Mouse (Mus musculus) E14TG2a.4 (cell line): ENCODE measurements around the gene Snx10.

Experiments
- H3K27me3 ChIP-seq: 2 replicates; pipeline ENCODE4 v1.6.1; 2014; ENCODE audit warnings: low read length, control low read depth; ENCODE audit not compliant: insufficient read depth
- H3K36me3 ChIP-seq: 2 replicates; pipeline ENCODE4 v1.6.1; 2014; ENCODE audit warnings: low read length, control low read depth; ENCODE audit not compliant: insufficient read depth
- H3K4me1 ChIP-seq: replicated peaks from 2 replicates; pipeline ENCODE4 v1.6.1; 2014; ENCODE audit warnings: low read depth, low read length, control low read depth
- H3K4me3 ChIP-seq: replicated peaks from 2 replicates; pipeline ENCODE4 v1.5.1; 2014; ENCODE audit warnings: mild to moderate bottlenecking, low read length
- H3K9me3 ChIP-seq: 2 replicates; pipeline ENCODE4 v1.6.1; 2014; ENCODE audit warnings: low read length, control low read depth
- CTCF ChIP-seq: conservative IDR thresholded peaks from 2 replicates; pipeline ENCODE4 v1.5.1; 2014; ENCODE audit warnings: low read length
- NANOG ChIP-seq: IDR thresholded peaks from 2 replicates; pipeline ENCODE4 v1.6.1; 2014; ENCODE audit warnings: borderline replicate concordance, low read length, mixed read lengths
- POU5F1 ChIP-seq: IDR thresholded peaks from 2 replicates; pipeline ENCODE4 v1.6.1; 2014; ENCODE audit warnings: low read length, borderline replicate concordance

Snx10 gene

DNA sequence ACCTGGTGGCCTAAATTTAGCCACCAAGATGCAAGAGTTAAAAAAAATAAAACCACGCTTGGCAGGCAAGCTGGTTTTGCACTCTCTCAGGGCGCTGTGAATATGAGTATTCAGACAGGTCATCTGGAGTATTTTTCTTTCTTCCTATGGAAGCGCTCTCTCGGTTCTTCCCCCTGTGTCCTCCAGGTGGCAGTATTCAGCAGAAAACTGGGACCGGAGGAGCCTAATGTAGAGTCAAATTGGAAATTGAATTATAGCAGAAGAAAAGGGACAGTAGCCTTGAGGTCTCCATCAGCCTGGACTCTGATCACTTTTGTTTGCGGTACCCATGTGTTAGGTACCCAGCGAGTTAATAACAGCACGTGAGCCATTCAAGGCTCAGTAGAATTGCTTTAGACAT is 62.3 kb downstream of the Snx10 start:
- Histone ChIP-seq H3K9me3 (no peaks in the 10 kb centered on the region), H3K27me3 (no peaks in the 10 kb centered on the region), H3K4me1 (no peaks in the 10 kb centered on the region), H3K4me3 (no peak overlapping the region), H3K36me3 (peaks cover 83% of the 10 kb centered on the region)
- TF ChIP-seq POU5F1 (no peak), NANOG (no peak), CTCF (peak; percentile 80)

DNA sequence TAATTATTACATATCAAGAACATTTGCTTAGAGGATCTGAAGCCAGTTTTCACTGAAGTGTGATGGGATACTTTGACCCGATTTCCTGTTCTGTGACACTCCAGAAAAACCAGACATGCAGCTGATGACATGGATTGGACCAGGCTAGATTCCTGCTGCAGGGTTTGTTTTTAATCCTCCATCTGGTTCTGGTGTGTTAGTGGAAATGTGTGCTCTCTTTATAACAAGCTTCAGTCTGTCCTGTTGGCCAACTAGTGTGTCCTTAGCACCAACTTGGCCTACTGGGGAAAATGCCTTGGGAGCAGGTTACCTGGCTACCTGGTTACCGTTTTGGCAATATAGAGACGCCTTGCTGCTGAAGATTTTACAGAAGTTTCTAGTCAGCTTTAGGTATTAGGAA is 63.6 kb downstream of the Snx10 start:
- Histone ChIP-seq H3K9me3 (no peaks in the 10 kb centered on the region), H3K4me1 (peaks cover 7% of the 10 kb centered on the region), H3K27me3 (no peaks in the 10 kb centered on the region), H3K36me3 (peaks cover 71% of the 10 kb centered on the region), H3K4me3 (no peak overlapping the region)
- no peak for TF ChIP-seq CTCF
- TF ChIP-seq NANOG = no peak
- no peak for TF ChIP-seq POU5F1

DNA sequence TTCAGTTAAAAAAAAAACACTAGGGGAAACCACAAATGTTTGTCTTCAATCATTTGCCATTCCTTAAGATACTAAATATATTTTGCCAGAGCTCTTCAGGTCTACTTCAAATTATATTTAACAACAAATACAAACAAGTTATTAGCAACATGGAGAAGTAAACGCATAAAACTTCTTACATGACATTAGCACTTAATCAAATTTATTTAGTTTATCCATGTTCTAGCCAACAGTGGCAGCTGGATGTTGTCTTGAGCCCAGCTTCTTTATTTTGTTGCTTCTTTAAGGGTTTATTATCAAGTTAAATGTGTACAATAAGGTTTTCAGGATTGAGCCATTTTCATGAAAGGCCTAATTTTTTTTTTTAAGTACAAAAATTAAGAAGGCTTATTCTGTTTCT is 67.6 kb downstream of the Snx10 start:
- Histone ChIP-seq H3K27me3 (no peaks in the 10 kb centered on the region), H3K4me1 (peaks cover 25% of the 10 kb centered on the region), H3K36me3 (peaks cover 36% of the 10 kb centered on the region), H3K4me3 (no peak overlapping the region), H3K9me3 (no peaks in the 10 kb centered on the region)
- TF ChIP-seq POU5F1 (no peak), CTCF (no peak), NANOG (no peak)

DNA sequence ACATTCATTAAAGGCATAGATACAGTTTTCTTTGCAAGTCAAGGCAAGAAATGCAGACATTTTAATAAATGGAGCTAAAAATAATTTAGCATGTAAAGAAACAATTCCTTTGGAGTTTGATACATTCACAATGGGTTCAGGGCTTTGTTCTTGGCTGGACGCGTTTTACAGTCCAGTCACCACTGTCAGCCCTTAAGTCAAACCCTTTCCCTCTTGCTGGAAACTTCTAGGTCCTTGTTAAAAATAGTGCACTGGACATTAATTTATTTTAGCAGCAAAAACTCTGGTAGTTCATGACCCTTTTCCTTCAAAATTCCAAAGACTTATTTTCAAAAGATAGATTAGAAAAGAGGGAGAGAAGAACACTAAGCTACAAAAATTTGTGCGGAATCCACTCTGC is 68.1 kb downstream of the Snx10 start:
- H3K4me3 ChIP-seq = peak overlapping the region; percentile 75; the same call in 1 of the 2 replicates
- TF ChIP-seq NANOG (no peak), POU5F1 (no peak), CTCF (no peak)
- H3K36me3 ChIP-seq = peaks cover 30% of the 10 kb centered on the region
- peaks cover 25% of the 10 kb centered on the region for H3K4me1 ChIP-seq
- no peaks in the 10 kb centered on the region for H3K27me3 ChIP-seq
- H3K9me3 ChIP-seq = no peaks in the 10 kb centered on the region

DNA sequence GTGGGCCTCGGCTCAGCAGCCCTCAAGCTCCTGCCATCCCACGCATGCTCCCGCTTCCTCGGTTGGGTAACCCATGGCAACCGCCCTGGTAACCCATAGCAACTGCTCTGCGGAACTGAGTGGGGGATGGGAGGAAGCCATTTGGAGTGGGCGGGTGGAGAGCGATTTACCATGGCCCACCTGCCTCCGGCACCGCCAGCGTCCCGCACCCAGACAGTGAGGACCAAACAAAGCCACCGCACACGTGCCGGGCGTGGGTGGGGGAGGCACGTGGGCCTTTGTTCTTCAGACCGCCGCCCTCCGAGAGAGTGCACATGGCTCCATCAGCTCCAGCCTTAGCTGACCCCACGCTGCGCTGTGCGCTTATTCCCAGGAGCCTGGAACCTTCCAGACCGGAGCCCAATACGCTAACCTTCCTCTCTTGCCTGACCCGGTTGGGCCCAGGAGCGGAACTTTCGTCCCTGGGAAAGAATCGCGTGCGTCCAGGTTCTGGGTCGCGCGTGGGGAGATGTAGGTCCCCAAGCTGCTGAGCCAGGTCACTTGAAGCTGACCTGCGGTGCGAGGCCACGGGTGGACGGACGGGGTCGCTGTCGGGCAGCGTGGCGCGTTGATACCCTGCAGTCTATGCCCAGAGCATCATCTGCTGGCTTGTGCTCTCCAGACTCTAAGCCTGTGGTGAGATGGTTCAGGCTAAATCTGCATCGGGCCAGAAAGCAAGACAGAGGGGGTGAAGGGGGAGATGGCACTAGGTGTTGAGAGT is 68.8 kb downstream of the Snx10 start:
- Histone ChIP-seq H3K9me3 (no peaks in the 10 kb centered on the region), H3K36me3 (peaks cover 23% of the 10 kb centered on the region), H3K4me1 (peaks cover 25% of the 10 kb centered on the region), H3K27me3 (no peaks in the 10 kb centered on the region), H3K4me3 (peak overlapping the region; percentile 75)
- TF ChIP-seq CTCF (peak; percentile 39), NANOG (no peak), POU5F1 (no peak)

DNA sequence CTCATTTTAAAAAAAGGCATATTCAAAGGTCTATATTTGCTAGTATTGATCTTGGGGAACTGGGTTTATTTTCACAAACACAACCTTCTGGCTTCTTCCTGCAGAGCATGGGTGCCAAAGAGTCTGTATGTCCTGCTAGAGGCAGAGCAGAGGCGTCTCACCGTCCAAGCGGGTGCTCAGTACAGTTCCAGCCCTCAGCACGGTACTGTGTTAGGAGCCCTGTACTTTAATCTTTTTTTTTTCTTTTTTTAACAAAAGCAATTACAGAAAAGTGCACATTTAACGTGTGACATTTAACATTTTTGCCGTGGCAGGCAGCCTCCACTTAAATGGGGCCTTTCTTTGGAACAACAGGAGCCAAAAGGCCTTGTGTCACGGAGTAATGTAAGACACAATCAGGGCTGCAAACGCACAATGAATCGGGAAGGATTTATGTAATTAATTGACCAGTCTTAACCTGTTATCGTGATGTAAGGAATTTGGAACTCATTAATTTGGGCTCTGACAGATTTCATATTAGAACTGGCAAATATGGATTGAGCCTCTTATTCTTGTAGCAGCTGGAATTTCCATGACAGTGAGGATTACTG is 69.8 kb downstream of the Snx10 start:
- H3K36me3 ChIP-seq = peaks cover 13% of the 10 kb centered on the region
- TF ChIP-seq POU5F1 = no peak
- no peak for TF ChIP-seq CTCF
- TF ChIP-seq NANOG = no peak

DNA sequence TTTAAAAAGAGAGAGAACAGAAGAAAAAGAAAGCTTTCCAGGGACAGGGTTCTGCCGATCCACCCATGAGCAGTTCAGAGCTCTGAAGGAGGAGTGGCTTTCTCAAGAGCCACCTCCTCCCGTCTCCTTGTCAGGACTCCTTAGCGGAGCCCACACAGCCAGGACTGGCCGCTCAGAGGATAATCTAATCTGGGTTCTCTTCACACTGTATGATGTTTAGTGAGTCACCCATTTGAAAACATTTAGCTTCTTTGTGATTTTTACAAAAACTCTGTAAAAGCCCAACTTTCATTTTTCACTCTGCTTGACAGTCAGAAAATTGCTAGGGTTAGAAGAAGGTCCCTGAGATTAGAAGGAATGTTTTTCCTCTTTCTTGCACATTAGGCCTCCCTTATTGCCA is 70.8 kb downstream of the Snx10 start:
- no peak overlapping the region for H3K4me3 ChIP-seq
- H3K9me3 ChIP-seq = no peaks in the 10 kb centered on the region
- TF ChIP-seq CTCF (no peak), POU5F1 (no peak), NANOG (no peak)
- peaks cover 3% of the 10 kb centered on the region; the same call in 1 of the 2 replicates for H3K36me3 ChIP-seq
- H3K4me1 ChIP-seq = peaks cover 25% of the 10 kb centered on the region
- H3K27me3 ChIP-seq = no peaks in the 10 kb centered on the region

More for the DNA sequence above, 69.8 kb downstream of the Snx10 start:
- H3K27me3 ChIP-seq = no peaks in the 10 kb centered on the region
- H3K4me3 ChIP-seq = no peak overlapping the region
- peaks cover 25% of the 10 kb centered on the region for H3K4me1 ChIP-seq
- H3K9me3 ChIP-seq = no peaks in the 10 kb centered on the region

DNA sequence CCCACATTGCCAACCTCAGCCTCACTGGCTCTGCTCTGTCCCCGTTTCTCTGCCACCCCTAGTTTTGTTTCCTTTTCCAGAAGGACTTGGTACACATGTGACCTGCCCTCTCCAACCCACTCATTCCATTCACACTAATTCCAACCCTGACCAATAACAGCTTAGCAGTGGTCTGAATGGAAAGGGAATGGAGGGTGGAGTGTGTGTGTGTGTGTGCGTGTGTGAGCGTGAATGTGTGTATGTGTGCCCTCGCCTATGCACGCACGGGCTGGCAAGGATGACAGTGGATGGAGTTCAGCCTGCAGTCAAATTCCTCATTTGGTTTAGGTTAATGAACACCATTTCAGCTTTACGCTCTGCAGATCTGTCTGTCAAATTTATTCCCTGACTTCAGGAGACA is 74.4 kb downstream of the Snx10 start:
- H3K27me3 ChIP-seq = no peaks in the 10 kb centered on the region
- H3K36me3 ChIP-seq = no peaks in the 10 kb centered on the region; the same call in 1 of the 2 replicates
- no peaks in the 10 kb centered on the region for H3K9me3 ChIP-seq
- H3K4me1 ChIP-seq = peaks cover 16% of the 10 kb centered on the region
- no peak for TF ChIP-seq POU5F1
- TF ChIP-seq NANOG = no peak
- TF ChIP-seq CTCF = no peak
- no peak overlapping the region for H3K4me3 ChIP-seq

DNA sequence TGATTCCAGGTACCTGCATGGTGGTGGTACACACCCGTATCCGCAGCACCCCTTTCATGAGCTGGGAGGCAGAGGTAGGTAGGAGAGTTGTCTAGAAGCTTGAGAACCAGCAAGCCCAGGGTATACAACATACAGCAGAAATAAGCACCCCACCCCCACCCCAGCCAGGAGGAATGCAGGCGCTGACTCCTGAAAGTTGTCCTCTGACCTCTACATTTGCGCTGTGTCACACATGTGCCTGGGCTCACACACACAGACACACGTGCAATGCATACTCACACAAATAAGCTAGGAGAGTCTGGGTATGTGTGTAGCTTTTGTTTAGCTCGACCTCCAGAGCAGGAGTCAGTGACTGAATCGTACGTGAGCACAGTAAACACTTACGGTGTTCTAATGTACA is 76.7 kb downstream of the Snx10 start:
- TF ChIP-seq POU5F1 (no peak), NANOG (no peak), CTCF (no peak)
- Histone ChIP-seq H3K4me3 (no peak overlapping the region), H3K4me1 (peaks cover 6% of the 10 kb centered on the region; the same call in 1 of the 2 replicates), H3K9me3 (no peaks in the 10 kb centered on the region), H3K36me3 (no peaks in the 10 kb centered on the region), H3K27me3 (no peaks in the 10 kb centered on the region; the same call in 1 of the 2 replicates)
